Comparison of ENCODE assay signal across 14 mouse cellular contexts in the genomic region with DNA sequence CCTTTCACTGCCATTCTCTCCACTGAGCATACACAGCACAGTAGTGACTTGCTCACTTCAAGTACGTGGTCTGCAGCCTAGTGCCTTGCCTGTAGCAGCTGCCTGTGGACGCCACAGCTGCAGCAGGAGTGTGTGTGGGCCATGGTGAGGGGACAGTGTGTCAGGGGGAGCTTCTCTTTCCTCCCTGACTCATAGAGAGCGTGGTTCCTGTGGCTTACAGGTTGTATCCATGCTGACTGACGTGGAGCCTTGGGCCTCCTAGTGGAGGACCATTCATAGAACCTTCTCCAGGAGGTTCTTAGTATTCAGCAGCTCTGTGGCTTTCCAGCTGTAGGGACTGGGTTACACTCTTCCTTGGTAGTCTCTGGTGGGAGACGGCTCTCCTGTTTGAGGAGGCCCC. TPM values are rescaled to one million over a fixed set of nuclear protein-coding genes. Genes with fewer than 3 reads are reported as not detected.
A peak's percentile ranks its signal among the peaks of the same experiment; 100 is the strongest.
DNase-seq lines count a peak whose midpoint lies in the region; ATAC-seq and TF ChIP-seq lines count a peak whose summit lies in the region.
"Had no signal": no experiment of that assay in that cellular context is flagged by ENCODE, and none has a peak within 500 bp of the region (broad histone marks: within the 10 kb centered on the region; RNA-seq: fewer than 3 reads in every experiment).

No protein-coding gene starts in this region.

- H3K9me3 ChIP-seq in forebrain, postnatal 0 days (ENCODE audit: low read length), result no peaks in the 10 kb centered on the region
- H3K9me3 ChIP-seq in forebrain, embryonic 16.5 days (ENCODE audit: control insufficient read depth, low read length), result no peaks in the 10 kb centered on the region
- no peaks in the 10 kb centered on the region for H3K9me3 ChIP-seq in kidney, embryonic 14.5 days (ENCODE audit: control insufficient read depth, low read length)
- H3K9me3 ChIP-seq: embryonic facial prominence, embryonic 12.5 days; forebrain, embryonic 15.5 days; neural tube, embryonic 13.5 days had no signal

- H3K4me3 ChIP-seq in forebrain, postnatal 0 days (ENCODE audit: low read depth, low read length), result no peak overlapping the region
- no peak overlapping the region for H3K4me3 ChIP-seq in forebrain, embryonic 16.5 days (replicated peaks; ENCODE audit: low read length)
- no peak overlapping the region for H3K4me3 ChIP-seq in kidney, embryonic 14.5 days (ENCODE audit: low read length)
- H3K4me3 ChIP-seq: embryonic facial prominence, embryonic 12.5 days; forebrain, embryonic 15.5 days; neural tube, embryonic 13.5 days had no signal

- ATAC-seq in forebrain, postnatal 0 days, result 0 out of 2 replicates have a peak, but pooled peaks have one; percentile 8
- no peak; the same call in 1 of the 2 replicates for ATAC-seq in forebrain, embryonic 16.5 days
- no peak for ATAC-seq in kidney, embryonic 14.5 days (ENCODE audit: low FRiP score, low TSS enrichment)
- ATAC-seq: forebrain, embryonic 15.5 days had no signal

- peaks cover 3% of the 10 kb centered on the region; the same call in 1 of the 2 replicates for H3K4me1 ChIP-seq in forebrain, postnatal 0 days (ENCODE audit: insufficient read depth)
- H3K4me1 ChIP-seq in forebrain, embryonic 16.5 days (replicated peaks; ENCODE audit: control insufficient read depth, insufficient read depth, low read length), result no peaks in the 10 kb centered on the region
- no peaks in the 10 kb centered on the region for H3K4me1 ChIP-seq in kidney, embryonic 14.5 days (ENCODE audit: control insufficient read depth, insufficient read depth, low read length)
- H3K4me1 ChIP-seq: forebrain, embryonic 15.5 days; neural tube, embryonic 13.5 days had no signal

- intact Hi-C loops in gastrocnemius, postnatal 36 days (cut with DNase I), result no loop called here

- H3K27me3 ChIP-seq in forebrain, postnatal 0 days (ENCODE audit: insufficient read depth, low read length), result no peaks in the 10 kb centered on the region
- no peaks in the 10 kb centered on the region for H3K27me3 ChIP-seq in forebrain, embryonic 16.5 days (replicated peaks; ENCODE audit: control insufficient read depth, insufficient read depth, low read length)
- H3K27me3 ChIP-seq in kidney, embryonic 14.5 days (ENCODE audit: control insufficient read depth, insufficient read depth, low read length), result no peaks in the 10 kb centered on the region
- H3K27me3 ChIP-seq: embryonic facial prominence, embryonic 12.5 days; forebrain, embryonic 15.5 days; neural tube, embryonic 13.5 days had no signal

- TF ChIP-seq CTCF in forebrain, postnatal 0 days (IDR thresholded peaks at IDR 0.05; ENCODE audit: low read depth), result no peak

- no peak overlapping the region for H3K9ac ChIP-seq in forebrain, postnatal 0 days
- no peak overlapping the region for H3K9ac ChIP-seq in forebrain, embryonic 16.5 days (replicated peaks; ENCODE audit: low read depth, low read length)
- H3K9ac ChIP-seq in kidney, embryonic 14.5 days (ENCODE audit: low read depth, low read length), result no peak overlapping the region
- H3K9ac ChIP-seq: embryonic facial prominence, embryonic 12.5 days; forebrain, embryonic 15.5 days; neural tube, embryonic 13.5 days had no signal

- DNase-seq in forebrain, postnatal 0 days, result no peak
- DNase-seq in layer of hippocampus, adult 9-11 months, result peak; percentile 1
- no peak for DNase-seq in layer of hippocampus, adult 9-10 months (ENCODE audit: low spot score)
- DNase-seq in testis, postnatal 10 days (ENCODE audit: low spot score), result peak; percentile 28
- DNase-seq in testis, postnatal 14 days (ENCODE audit: low spot score), result no peak
- DNase-seq in gastrocnemius, postnatal 36 days, result no peak
- DNase-seq: heart, adult 18-20 months; kidney, postnatal 4 days; liver had no signal

- no peak overlapping the region for H3K27ac ChIP-seq in forebrain, postnatal 0 days (ENCODE audit: low read depth, low read length)
- no peak overlapping the region for H3K27ac ChIP-seq in forebrain, embryonic 16.5 days (ENCODE audit: low read length)
- no peak overlapping the region for H3K27ac ChIP-seq in kidney, embryonic 14.5 days (ENCODE audit: low read depth, low read length)
- H3K27ac ChIP-seq: forebrain, embryonic 15.5 days; neural tube, embryonic 13.5 days had no signal

- WGBS in forebrain, postnatal 0 days, result 69% methylated on average over 5 of the region's 5 CpGs
- WGBS in forebrain, embryonic 16.5 days, result 79% methylated on average over 5 of the region's 5 CpGs
- 76% methylated on average over 5 of the region's 5 CpGs for WGBS in kidney, embryonic 14.5 days

- no peak overlapping the region for H3K4me2 ChIP-seq in forebrain, postnatal 0 days (ENCODE audit: low read depth)
- H3K4me2 ChIP-seq in forebrain, embryonic 16.5 days (ENCODE audit: low read length), result no peak overlapping the region
- H3K4me2 ChIP-seq in kidney, embryonic 14.5 days (replicated peaks; ENCODE audit: low read depth, low read length), result no peak overlapping the region
- H3K4me2 ChIP-seq: embryonic facial prominence, embryonic 12.5 days; forebrain, embryonic 15.5 days; neural tube, embryonic 13.5 days had no signal

- H3K36me3 ChIP-seq in forebrain, postnatal 0 days (ENCODE audit: insufficient read depth), result no peaks in the 10 kb centered on the region
- H3K36me3 ChIP-seq in forebrain, embryonic 16.5 days (ENCODE audit: control insufficient read depth, insufficient read depth), result no peaks in the 10 kb centered on the region
- H3K36me3 ChIP-seq in kidney, embryonic 14.5 days (ENCODE audit: control insufficient read depth, insufficient read depth, low read length), result no peaks in the 10 kb centered on the region
- H3K36me3 ChIP-seq: embryonic facial prominence, embryonic 12.5 days; forebrain, embryonic 15.5 days; neural tube, embryonic 13.5 days had no signal

RNA-seq across cellular contexts. Expression of a gene that starts 9.8 kb away (rescaled TPM):
- total RNA-seq in forebrain, postnatal 0 days (2014; rRNA removed), result 152 and 170 TPM in 2 replicates
- 97.8 and 98.2 TPM in 2 replicates for polyA plus RNA-seq in forebrain, postnatal 0 days (2015; fragmentation: Nextera tagmentation; extraction: Ambion mirVana)
- polyA plus RNA-seq in forebrain, embryonic 16.5 days (2015; fragmentation: Nextera tagmentation; extraction: Ambion mirVana), result 59.8 and 71.8 TPM in 2 replicates
- not detected for total RNA-seq in gastrocnemius, postnatal 36 days (2021)
- 0.81 and 0.95 TPM in 2 replicates for polyA plus RNA-seq in kidney, embryonic 14.5 days (2014; fragmentation: Nextera tagmentation; extraction: Ambion mirVana)

RNA-seq across cellular contexts. Expression of a gene that starts 50.3 kb away (rescaled TPM):
- 12.6 and 16.0 TPM in 2 replicates for total RNA-seq in forebrain, postnatal 0 days (2014; rRNA removed)
- 10.9 and 13.1 TPM in 2 replicates for polyA plus RNA-seq in forebrain, postnatal 0 days (2015; fragmentation: Nextera tagmentation; extraction: Ambion mirVana)
- polyA plus RNA-seq in forebrain, embryonic 16.5 days (2015; fragmentation: Nextera tagmentation; extraction: Ambion mirVana), result 14.5 and 16.9 TPM in 2 replicates
- total RNA-seq in gastrocnemius, postnatal 36 days (2021), result 1 to 10 TPM; 9.0 to 9.9 TPM
- 16.2 and 22.7 TPM in 2 replicates for polyA plus RNA-seq in kidney, embryonic 14.5 days (2014; fragmentation: Nextera tagmentation; extraction: Ambion mirVana)

Comparison
In these comparisons a context has a peak if more than half of its experiments do, and no peak if none do; other contexts are left out.
1. DNase-seq: peak in layer of hippocampus, adult 9-11 months (single experiment) and testis, postnatal 10 days (single experiment); none in forebrain, postnatal 0 days (single experiment), layer of hippocampus, adult 9-10 months (single experiment), testis, postnatal 14 days (single experiment) and gastrocnemius, postnatal 36 days (0 of 2).
2. RNA of a gene that starts 9.8 kb away (polyA plus RNA-seq): 97.8 to 98.2 TPM in forebrain, postnatal 0 days and 59.8 to 71.8 TPM in forebrain, embryonic 16.5 days; 0.81 to 0.95 TPM in kidney, embryonic 14.5 days; every median in the first group is over 10 times any median in the second.